Mouse (Mus musculus) limb, embryonic 15.5 days (tissue): ENCODE results near the gene Magix. TPM values are rescaled to one million over a fixed set of nuclear protein-coding genes. Genes with fewer than 3 reads are reported as not detected.

Source experiments
- ATAC-seq: fragments of 200-750 bp; cut with Nextera tagmentation; 2 replicates; pipeline ENCODE4 v1.8.0; 2017; ENCODE audit warnings: low read depth, moderate TSS enrichment; ENCODE audit not compliant: insufficient number of reproducible peaks, low FRiP score, low TSS enrichment
- H3K27ac ChIP-seq: fragments of 300-500 bp; sonication (generic); 2 replicates; pipeline ENCODE4 v1.5.1; 2015; ENCODE audit warnings: moderate library complexity, mild to moderate bottlenecking, inconsistent platforms
- H3K27me3 ChIP-seq: fragments of 300-500 bp; sonication (generic); 2 replicates; pipeline ENCODE4 v1.6.1; 2015; ENCODE audit warnings: inconsistent platforms
- H3K36me3 ChIP-seq: fragments of 300-500 bp; sonication (generic); 2 replicates; pipeline ENCODE4 v1.6.1; 2015; ENCODE audit warnings: inconsistent platforms
- H3K4me1 ChIP-seq: fragments of 300-500 bp; sonication (generic); 2 replicates; pipeline ENCODE4 v1.6.1; 2015; ENCODE audit warnings: inconsistent platforms
- H3K4me2 ChIP-seq: fragments of 300-500 bp; sonication (generic); 2 replicates; pipeline ENCODE4 v1.6.1; 2015; ENCODE audit warnings: mild to moderate bottlenecking, inconsistent platforms
- H3K4me3 ChIP-seq: fragments of 300-500 bp; sonication (generic); 2 replicates; pipeline ENCODE4 v1.5.1; 2015; ENCODE audit warnings: mild to moderate bottlenecking, inconsistent platforms
- H3K9ac ChIP-seq: fragments of 300-500 bp; sonication (generic); 2 replicates; pipeline ENCODE4 v1.6.1; 2015; ENCODE audit warnings: inconsistent platforms
- H3K9me3 ChIP-seq: fragments of 300-500 bp; sonication (generic); 2 replicates; pipeline ENCODE4 v1.6.1; 2016; ENCODE audit warnings: inconsistent platforms
- WGBS: fragments of 180-500 bp; shearing (Covaris S2); methylation state at CpG from one replicate; pipeline ENCODE4 v1.1.7; 2015; 5-methylcytosine and 5-hydroxymethylcytosine counted together
- polyA plus RNA-seq: library from polyadenylated mRNA; unstranded; fragments of >200 nt; fragmentation: Nextera tagmentation; extraction: Ambion mirVana; gene quantifications from 2 replicates; pipeline ENCODE4 v1.2.1, GENCODE M21; 2015

Magix gene
- polyA plus RNA-seq, 1 experiment from 2014 or later, result 0.47 TPM

- Histone ChIP-seq H3K4me1 (peaks cover 16% of the 10 kb centered on the region), H3K4me3 (peak overlapping the region; percentile 27), H3K4me2 (peak overlapping the region; percentile 45), H3K27me3 (no peaks in the 10 kb centered on the region), H3K9ac (no peak overlapping the region), H3K36me3 (no peaks in the 10 kb centered on the region), H3K9me3 (no peaks in the 10 kb centered on the region), H3K27ac (peak overlapping the region; percentile 87)
- WGBS, result 29% methylated on average over 12 of the region's 12 CpGs
- peak; percentile 25; the same call in 1 of the 2 replicates for ATAC-seq
Measured at GRCm38 (mm10) chrX:7673578-7674281, 7.3 kb downstream of the Magix start.

GRCm38 (mm10) chrX:7672739-7673138, 8.3 kb downstream of the Magix start:
- WGBS, result 37% methylated on average over 6 of the region's 6 CpGs

GRCm38 (mm10) chrX:7670921-7671623, 10.0 kb downstream of the Magix start, which contains the start of gene Plp2:
TSS of gene Plp2 (minus strand) at chrX:7671390.
- Histone ChIP-seq H3K27me3 (no peaks in the 10 kb centered on the region), H3K4me3 (peak within 1 kb of the TSS; percentile 53), H3K4me1 (peaks cover 16% of the 10 kb centered on the region), H3K4me2 (peak within 1 kb of the TSS; percentile 43), H3K27ac (peak within 1 kb of the TSS; percentile 86), H3K9me3 (no peaks in the 10 kb centered on the region), H3K9ac (peak within 1 kb of the TSS; percentile 33), H3K36me3 (peaks cover 13% of the 10 kb centered on the region)
- ATAC-seq, result peak; percentile 26; the same call in 1 of the 2 replicates
- WGBS, result 31% methylated on average over 36 of the region's 36 CpGs

More at GRCm38 (mm10) chrX:7672739-7673138, 8.3 kb downstream of the Magix start:
- no peaks in the 10 kb centered on the region for H3K27me3 ChIP-seq
- no peak overlapping the region for H3K27ac ChIP-seq
- no peak overlapping the region for H3K9ac ChIP-seq
- H3K36me3 ChIP-seq, result no peaks in the 10 kb centered on the region
- no peak overlapping the region for H3K4me2 ChIP-seq
- peaks cover 16% of the 10 kb centered on the region for H3K4me1 ChIP-seq
- no peaks in the 10 kb centered on the region for H3K9me3 ChIP-seq
- no peak for ATAC-seq
- no peak overlapping the region for H3K4me3 ChIP-seq

GRCm38 (mm10) chrX:7670390-7670881, 10.6 kb downstream of the Magix start:
- Histone ChIP-seq H3K9ac (peak overlapping the region; percentile 33), H3K4me3 (peak overlapping the region; percentile 53), H3K27ac (peak overlapping the region; percentile 86), H3K27me3 (no peaks in the 10 kb centered on the region), H3K4me1 (peaks cover 16% of the 10 kb centered on the region), H3K9me3 (no peaks in the 10 kb centered on the region), H3K36me3 (peaks cover 15% of the 10 kb centered on the region), H3K4me2 (peak overlapping the region; percentile 43)
- ATAC-seq, result peak; percentile 68
- 21% methylated on average over 19 of the region's 19 CpGs for WGBS

GRCm38 (mm10) chrX:7665739-7666502, 15.1 kb downstream of the Magix start:
- no peaks in the 10 kb centered on the region for H3K9me3 ChIP-seq
- H3K4me1 ChIP-seq, result no peaks in the 10 kb centered on the region
- no peak overlapping the region for H3K4me3 ChIP-seq
- 72% methylated on average over 21 of the region's 21 CpGs for WGBS
- no peak overlapping the region for H3K27ac ChIP-seq
- peaks cover 19% of the 10 kb centered on the region for H3K36me3 ChIP-seq
- no peak overlapping the region for H3K9ac ChIP-seq
- no peak overlapping the region for H3K4me2 ChIP-seq
- no peaks in the 10 kb centered on the region for H3K27me3 ChIP-seq
- no peak for ATAC-seq

- 92% methylated on average over 11 of the region's 11 CpGs for WGBS
- no peak overlapping the region for H3K4me3 ChIP-seq
- H3K4me2 ChIP-seq, result no peak overlapping the region
- ATAC-seq, result no peak
- H3K9me3 ChIP-seq, result no peaks in the 10 kb centered on the region
- H3K4me1 ChIP-seq, result no peaks in the 10 kb centered on the region
- H3K27ac ChIP-seq, result no peak overlapping the region
- no peaks in the 10 kb centered on the region for H3K27me3 ChIP-seq
- H3K36me3 ChIP-seq, result peaks cover 19% of the 10 kb centered on the region
- no peak overlapping the region for H3K9ac ChIP-seq
Measured at GRCm38 (mm10) chrX:7664791-7665190, 16.3 kb downstream of the Magix start.

- H3K27ac ChIP-seq, result no peak overlapping the region
- H3K9me3 ChIP-seq, result no peaks in the 10 kb centered on the region
Measured at GRCm38 (mm10) chrX:7662936-7663335, 18.1 kb downstream of the Magix start.

GRCm38 (mm10) chrX:7661086-7661485, 20.0 kb downstream of the Magix start:
- no peaks in the 10 kb centered on the region for H3K27me3 ChIP-seq
- H3K4me2 ChIP-seq, result no peak overlapping the region
- H3K36me3 ChIP-seq, result peaks cover 6% of the 10 kb centered on the region; the same call in 1 of the 2 replicates
- 77% methylated on average over 4 of the region's 4 CpGs for WGBS
- H3K9ac ChIP-seq, result no peak overlapping the region
- no peak overlapping the region for H3K4me3 ChIP-seq
- H3K4me1 ChIP-seq, result peaks cover 6% of the 10 kb centered on the region; the same call in 1 of the 2 replicates
- no peak overlapping the region for H3K27ac ChIP-seq
- no peaks in the 10 kb centered on the region for H3K9me3 ChIP-seq
- no peak for ATAC-seq

More at GRCm38 (mm10) chrX:7662936-7663335, 18.1 kb downstream of the Magix start:
- Histone ChIP-seq H3K27me3 (no peaks in the 10 kb centered on the region), H3K9ac (no peak overlapping the region), H3K4me1 (peaks cover 6% of the 10 kb centered on the region; the same call in 1 of the 2 replicates), H3K4me2 (no peak overlapping the region), H3K4me3 (no peak overlapping the region), H3K36me3 (peaks cover 19% of the 10 kb centered on the region)
- 77% methylated on average over 3 of the region's 3 CpGs for WGBS
- no peak for ATAC-seq

GRCm38 (mm10) chrX:7658785-7659589, 22.1 kb downstream of the Magix start:
- peaks cover 6% of the 10 kb centered on the region; the same call in 1 of the 2 replicates for H3K4me1 ChIP-seq
- WGBS, result 49% methylated on average over 11 of the region's 11 CpGs
- 0 out of 2 replicates have a peak, but pooled peaks cover 4% of the 10 kb centered on the region for H3K36me3 ChIP-seq
- no peaks in the 10 kb centered on the region for H3K9me3 ChIP-seq
- ATAC-seq, result no peak
- no peak overlapping the region for H3K9ac ChIP-seq
- H3K4me2 ChIP-seq, result peak overlapping the region; percentile 50
- no peaks in the 10 kb centered on the region for H3K27me3 ChIP-seq
- H3K27ac ChIP-seq, result peak overlapping the region; percentile 68
- H3K4me3 ChIP-seq, result peak overlapping the region; percentile 49

GRCm38 (mm10) chrX:7658031-7658784, 22.8 kb downstream of the Magix start:
- H3K36me3 ChIP-seq, result no peaks in the 10 kb centered on the region
- no peak for ATAC-seq
- 28% methylated on average over 12 of the region's 15 CpGs for WGBS

More at GRCm38 (mm10) chrX:7658031-7658784, 22.8 kb downstream of the Magix start:
- Histone ChIP-seq H3K9me3 (no peaks in the 10 kb centered on the region), H3K4me1 (peaks cover 6% of the 10 kb centered on the region; the same call in 1 of the 2 replicates), H3K4me3 (peak overlapping the region; percentile 49), H3K27me3 (no peaks in the 10 kb centered on the region), H3K4me2 (peak overlapping the region; percentile 50), H3K9ac (no peak overlapping the region), H3K27ac (peak overlapping the region; percentile 68)
